Mouse (Mus musculus) cerebellum, adult 2 months (tissue): ENCODE results near the gene Clba1. TPM values are rescaled to one million over a fixed set of nuclear protein-coding genes. Genes with fewer than 3 reads are reported as not detected.

Experiments
- DNase-seq, 2 experiments: peaks; one replicate each; pipeline ENCODE4 v3.0.0; 2021
- H3K27ac ChIP-seq: fragments of 200-500 bp; 2 replicates; pipeline ENCODE4 v1.5.1; 2012; ENCODE audit warnings: low read length, control low read depth, inconsistent platforms; ENCODE audit not compliant: insufficient read depth
- H3K27me3 ChIP-seq: fragments of 200-500 bp; 2 replicates; pipeline ENCODE4 v1.6.1; 2012; ENCODE audit warnings: inconsistent platforms, mild to moderate bottlenecking, low read length, moderate library complexity; ENCODE audit not compliant: control insufficient read depth, insufficient read depth
- H3K4me1 ChIP-seq: fragments of 200-500 bp; 2 replicates; pipeline ENCODE4 v1.6.1; 2011; ENCODE audit warnings: low read length; ENCODE audit not compliant: control insufficient read depth, insufficient read depth
- H3K4me3 ChIP-seq: fragments of 200-500 bp; replicated peaks from 2 replicates; pipeline ENCODE3; 2011; ENCODE audit warnings: mild to moderate bottlenecking, low read depth, low read length, control low read depth; ENCODE audit not compliant: insufficient read depth
- CTCF ChIP-seq: fragments of 200-500 bp; IDR thresholded peaks from 2 replicates; pipeline ENCODE4 v1.5.1; 2011; ENCODE audit warnings: low read depth, mild to moderate bottlenecking, control low read depth, low read length, moderate library complexity, borderline replicate concordance; ENCODE audit not compliant: insufficient read depth
- POLR2A ChIP-seq: fragments of 200-500 bp; IDR thresholded peaks from 2 replicates; pipeline ENCODE4 v1.6.1; 2011; ENCODE audit warnings: low read length, control low read depth, borderline replicate concordance; ENCODE audit not compliant: insufficient read depth
- whole genome bisulfite sequencing: fragments of 180-500 bp; shearing (Covaris S2); methylation state at CpG from one replicate; pipeline ENCODE4 v1.1.7; 2018; 5-methylcytosine and 5-hydroxymethylcytosine counted together
- polyA plus RNA-seq: library from polyadenylated mRNA; depleted of rRNA; stranded (reverse); fragments of >200 nt; gene quantifications from 2 replicates; pipeline ENCODE4 v1.2.3, GENCODE M21; 2012

The Clba1 gene
- polyA plus RNA-seq, 1 experiment = 6.5 TPM

GRCm38 (mm10) chr12:112764991-112765390, 43.7 kb upstream of the Clba1 start:
- TF ChIP-seq POLR2A (no peak), CTCF (no peak)
- WGBS = 94% methylated on average over 7 of the region's 7 CpGs
- Histone ChIP-seq H3K27me3 (no peaks in the 10 kb centered on the region), H3K4me1 (no peaks in the 10 kb centered on the region; the same call in 1 of the 2 replicates), H3K27ac (no peak overlapping the region), H3K4me3 (no peak overlapping the region)
- no peak for DNase-seq

GRCm38 (mm10) chr12:112766586-112766985, 42.2 kb upstream of the Clba1 start:
- 58% methylated on average over 7 of the region's 7 CpGs for WGBS
- Histone ChIP-seq H3K4me1 (no peaks in the 10 kb centered on the region; the same call in 1 of the 2 replicates), H3K27me3 (no peaks in the 10 kb centered on the region), H3K4me3 (no peak overlapping the region), H3K27ac (no peak overlapping the region)
- TF ChIP-seq POLR2A (no peak), CTCF (no peak)
- no peak for DNase-seq

GRCm38 (mm10) chr12:112767036-112767890, 41.5 kb upstream of the Clba1 start:
- 73% methylated on average over 16 of the region's 16 CpGs for WGBS
- TF ChIP-seq POLR2A = no peak
- TF ChIP-seq CTCF = no peak
- no peak for DNase-seq
- no peaks in the 10 kb centered on the region; the same call in 1 of the 2 replicates for H3K4me1 ChIP-seq
- no peak overlapping the region for H3K27ac ChIP-seq
- H3K27me3 ChIP-seq = no peaks in the 10 kb centered on the region
- no peak overlapping the region for H3K4me3 ChIP-seq

- no peak overlapping the region for H3K27ac ChIP-seq
- no peaks in the 10 kb centered on the region; the same call in 1 of the 2 replicates for H3K4me1 ChIP-seq
- WGBS = 86% methylated on average over 8 of the region's 8 CpGs
- no peaks in the 10 kb centered on the region for H3K27me3 ChIP-seq
- no peak for DNase-seq
- no peak overlapping the region for H3K4me3 ChIP-seq
- no peak for TF ChIP-seq CTCF
- TF ChIP-seq POLR2A = no peak
Observed at GRCm38 (mm10) chr12:112768166-112768565, 40.6 kb upstream of the Clba1 start.

GRCm38 (mm10) chr12:112769031-112769430, 39.7 kb upstream of the Clba1 start:
- Histone ChIP-seq H3K4me3 (no peak overlapping the region), H3K27me3 (no peaks in the 10 kb centered on the region), H3K4me1 (no peaks in the 10 kb centered on the region; the same call in 1 of the 2 replicates), H3K27ac (no peak overlapping the region)
- DNase-seq = no peak
- 82% methylated on average over 6 of the region's 6 CpGs for WGBS
- TF ChIP-seq POLR2A (no peak), CTCF (no peak)

- Histone ChIP-seq H3K27ac (no peak overlapping the region), H3K4me1 (no peaks in the 10 kb centered on the region), H3K27me3 (no peaks in the 10 kb centered on the region), H3K4me3 (no peak overlapping the region)
- DNase-seq = no peak
- TF ChIP-seq CTCF = no peak
- TF ChIP-seq POLR2A = no peak
- WGBS = 85% methylated on average over 2 of the region's 2 CpGs
Observed at GRCm38 (mm10) chr12:112769751-112770150, 39.0 kb upstream of the Clba1 start.

GRCm38 (mm10) chr12:112770396-112770795, 38.3 kb upstream of the Clba1 start:
- Histone ChIP-seq H3K4me3 (no peak overlapping the region), H3K4me1 (no peaks in the 10 kb centered on the region), H3K27me3 (no peaks in the 10 kb centered on the region), H3K27ac (no peak overlapping the region)
- TF ChIP-seq CTCF (no peak), POLR2A (no peak)
- DNase-seq = no peak
- WGBS = 60% methylated on average over 4 of the region's 4 CpGs

GRCm38 (mm10) chr12:112772306-112772705, 36.4 kb upstream of the Clba1 start:
- TF ChIP-seq CTCF (no peak), POLR2A (no peak)
- no peaks in the 10 kb centered on the region for H3K4me1 ChIP-seq
- H3K27ac ChIP-seq = no peak overlapping the region
- WGBS = 80% methylated on average over 14 of the region's 14 CpGs
- H3K27me3 ChIP-seq = no peaks in the 10 kb centered on the region
- H3K4me3 ChIP-seq = no peak overlapping the region
- DNase-seq = no peak
